Mouse (Mus musculus) forebrain, embryonic 12.5 days (tissue): Measurements from ENCODE around the gene Ripk1. TPM values are rescaled to one million over a fixed set of nuclear protein-coding genes. Genes with fewer than 3 reads are reported as not detected.

ENCODE experiments used
- ATAC-seq: fragments of 200-750 bp; cut with Nextera tagmentation; 2 replicates; pipeline ENCODE4 v1.8.0; 2017; ENCODE audit warnings: moderate TSS enrichment; ENCODE audit not compliant: low FRiP score
- H3K27ac ChIP-seq: fragments of 300-500 bp; sonication (generic); 2 replicates; pipeline ENCODE4 v1.5.1; 2016; ENCODE audit warnings: mild to moderate bottlenecking
- H3K27me3 ChIP-seq: fragments of 300-500 bp; sonication (generic); 2 replicates; pipeline ENCODE4 v1.6.1; 2016; ENCODE audit warnings: mild to moderate bottlenecking
- H3K36me3 ChIP-seq: fragments of 300-500 bp; sonication (generic); replicated peaks from 2 replicates; pipeline ENCODE4 v1.6.1; 2016; ENCODE audit warnings: mild to moderate bottlenecking
- H3K4me1 ChIP-seq: fragments of 300-500 bp; sonication (generic); 2 replicates; pipeline ENCODE4 v1.6.1; 2016
- H3K4me2 ChIP-seq: fragments of 300-500 bp; sonication (generic); 2 replicates; pipeline ENCODE4 v1.6.1; 2016; ENCODE audit warnings: mild to moderate bottlenecking, moderate library complexity
- H3K4me3 ChIP-seq: fragments of 300-500 bp; sonication (generic); replicated peaks from 2 replicates; pipeline ENCODE4 v1.5.1; 2016; ENCODE audit warnings: mild to moderate bottlenecking
- H3K9ac ChIP-seq: fragments of 300-500 bp; sonication (generic); 2 replicates; pipeline ENCODE4 v1.6.1; 2016; ENCODE audit warnings: mild to moderate bottlenecking
- H3K9me3 ChIP-seq: fragments of 300-500 bp; sonication (generic); 2 replicates; pipeline ENCODE4 v1.6.1; 2016
- WGBS: fragments of 180-500 bp; shearing (Covaris S2); methylation state at CpG from one replicate; pipeline ENCODE4 v1.1.7; 2016; 5-methylcytosine and 5-hydroxymethylcytosine counted together
- polyA plus RNA-seq: library from polyadenylated mRNA; unstranded; fragments of >200 nt; fragmentation: Nextera tagmentation; extraction: Ambion mirVana; gene quantifications from 2 replicates; pipeline ENCODE4 v1.2.1, GENCODE M21; 2016

The Ripk1 gene
- polyA plus RNA-seq, 1 experiment from 2014 or later = 9.0 TPM

DNA sequence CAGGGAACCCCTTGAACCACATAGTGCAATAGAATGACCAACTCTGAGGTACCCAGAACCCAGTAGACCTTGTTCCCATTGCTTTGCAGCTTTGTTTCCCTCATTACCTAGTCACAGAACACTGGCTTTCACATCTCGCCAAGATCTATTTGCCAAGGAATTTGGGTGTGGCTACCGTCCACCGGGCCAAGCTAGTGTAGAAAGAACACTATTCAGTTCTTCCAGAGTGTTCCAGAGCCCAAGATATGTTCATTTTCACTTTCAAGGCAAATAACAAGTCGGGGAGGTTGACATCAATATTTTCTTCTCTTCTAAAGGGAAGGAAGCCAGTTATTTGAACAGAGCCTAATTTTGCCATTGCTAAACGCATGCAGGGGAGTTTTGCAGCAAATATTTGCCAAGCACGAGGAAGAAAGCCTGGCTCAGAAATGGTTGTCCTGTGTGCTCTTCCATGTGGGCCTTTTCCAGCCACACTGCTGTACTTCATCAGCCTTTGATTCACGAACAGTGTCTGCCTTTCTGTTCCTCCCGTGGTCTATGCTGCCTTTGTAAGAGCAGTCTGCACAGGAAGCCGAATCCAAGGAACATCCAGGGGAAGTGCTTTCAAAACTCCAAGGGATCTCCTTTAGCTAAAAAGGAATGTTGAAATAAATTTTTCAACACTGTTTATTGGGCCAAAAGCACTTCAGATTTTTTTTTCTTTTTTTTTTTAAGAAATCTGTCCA lies 82.0 kb downstream of the Ripk1 start:
- H3K4me1 ChIP-seq = peaks cover 24% of the 10 kb centered on the region
- no peaks in the 10 kb centered on the region for H3K9me3 ChIP-seq
- WGBS = 81% methylated on average over 9 of the region's 9 CpGs
- no peak for ATAC-seq
- no peak overlapping the region for H3K27ac ChIP-seq
- H3K27me3 ChIP-seq = peaks cover 10% of the 10 kb centered on the region; the same call in 1 of the 2 replicates
- no peak overlapping the region for H3K9ac ChIP-seq
- H3K4me3 ChIP-seq = no peak overlapping the region
- no peak overlapping the region for H3K4me2 ChIP-seq
- H3K36me3 ChIP-seq = no peaks in the 10 kb centered on the region

Other genes starting within 250 kb of the Ripk1 start
- gene Serpinb6e, start 159.0 kb upstream of the Ripk1 start, polyA plus RNA-seq = not detected in 2 replicates
- 0.19 TPM in 2 replicates for gene Serpinb6c, start 96.7 kb upstream of the Ripk1 start, polyA plus RNA-seq
- gene Nqo2, start 37.7 kb upstream of the Ripk1 start, polyA plus RNA-seq = 9.4 and 10.5 TPM in 2 replicates
- 27.7 and 36.6 TPM in 2 replicates for gene Serpinb6a, start 431 bp downstream of the Ripk1 start, polyA plus RNA-seq
- gene Bphl, start 35.2 kb downstream of the Ripk1 start, polyA plus RNA-seq = 35.0 and 38.2 TPM in 2 replicates
- gene Tubb2a, start 75.6 kb downstream of the Ripk1 start, polyA plus RNA-seq = 397 and 403 TPM in 2 replicates
- gene Tubb2b, start 128.1 kb downstream of the Ripk1 start, polyA plus RNA-seq = 311 and 346 TPM in 2 replicates
- gene Psmg4, start 160.6 kb downstream of the Ripk1 start, polyA plus RNA-seq = 134 and 141 TPM in 2 replicates